Mouse (Mus musculus) gastrocnemius, postnatal 25 days (tissue): ENCODE results near the gene Derl3. TPM values are rescaled to one million over a fixed set of nuclear protein-coding genes. Genes with fewer than 3 reads are reported as not detected.

Experiments used
- DNase-seq: peaks from one replicate; pipeline ENCODE4 v3.0.0; 2022
- total RNA-seq, 2 experiments: library from RNA; stranded (reverse); gene quantifications; 1 replicate in 1 of 2; 2 replicates in 1 of 2; pipeline ENCODE4 v1.2.3; 2021

Gene Derl3
- total RNA-seq, 2 experiments from 2014 or later, result not detected

- DNase-seq, result no peak
These were observed 22.3 kb downstream of the Derl3 start for GRCm38 (mm10) chr10:75915557-75915956.

- DNase-seq, result no peak
These were observed 23.6 kb downstream of the Derl3 start for GRCm38 (mm10) chr10:75916840-75917239.

GRCm38 (mm10) chr10:75919026-75919425, 25.8 kb downstream of the Derl3 start:
- DNase-seq, result no peak

DNA sequence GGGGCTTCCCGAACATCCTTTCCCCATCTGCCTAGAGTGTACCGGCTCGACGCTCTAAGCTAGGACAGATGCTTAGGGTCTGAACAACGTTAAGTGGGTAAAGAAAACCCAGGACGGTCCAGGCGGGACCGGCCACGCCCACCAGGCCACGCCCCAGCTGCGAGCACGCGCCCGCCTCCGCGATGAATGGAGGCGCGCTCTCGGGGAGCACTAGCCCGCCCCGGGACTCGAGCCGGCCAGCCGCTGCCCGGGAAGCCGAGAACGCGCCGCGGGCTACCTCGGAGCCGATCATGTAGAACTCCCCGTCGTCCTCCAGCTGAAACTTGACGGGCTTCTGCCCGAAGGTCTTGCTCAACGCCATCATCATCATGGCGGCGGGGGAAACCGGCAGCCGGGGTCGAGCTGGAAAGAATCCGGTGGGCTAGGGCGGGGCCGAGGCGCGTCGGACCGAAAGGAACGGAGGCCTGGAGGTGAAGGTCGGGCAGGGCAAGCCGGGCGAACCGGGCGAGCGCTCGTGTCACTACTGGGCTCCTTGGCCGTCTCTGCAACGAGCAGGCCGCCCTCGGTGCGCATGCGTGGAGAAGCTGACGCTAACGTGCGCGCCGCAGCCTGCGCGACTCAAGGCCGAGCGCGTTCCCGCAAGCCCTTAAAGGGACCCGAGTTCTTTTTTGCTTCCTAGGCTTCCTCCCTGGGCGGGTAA, 28.0 kb downstream of the Derl3 start, which contains the start of gene Smarcb1:
Gene Smarcb1 (minus strand): TSS at position 592 of the 700 bp plus-strand sequence.
- peak; percentile 92 for DNase-seq

DNA sequence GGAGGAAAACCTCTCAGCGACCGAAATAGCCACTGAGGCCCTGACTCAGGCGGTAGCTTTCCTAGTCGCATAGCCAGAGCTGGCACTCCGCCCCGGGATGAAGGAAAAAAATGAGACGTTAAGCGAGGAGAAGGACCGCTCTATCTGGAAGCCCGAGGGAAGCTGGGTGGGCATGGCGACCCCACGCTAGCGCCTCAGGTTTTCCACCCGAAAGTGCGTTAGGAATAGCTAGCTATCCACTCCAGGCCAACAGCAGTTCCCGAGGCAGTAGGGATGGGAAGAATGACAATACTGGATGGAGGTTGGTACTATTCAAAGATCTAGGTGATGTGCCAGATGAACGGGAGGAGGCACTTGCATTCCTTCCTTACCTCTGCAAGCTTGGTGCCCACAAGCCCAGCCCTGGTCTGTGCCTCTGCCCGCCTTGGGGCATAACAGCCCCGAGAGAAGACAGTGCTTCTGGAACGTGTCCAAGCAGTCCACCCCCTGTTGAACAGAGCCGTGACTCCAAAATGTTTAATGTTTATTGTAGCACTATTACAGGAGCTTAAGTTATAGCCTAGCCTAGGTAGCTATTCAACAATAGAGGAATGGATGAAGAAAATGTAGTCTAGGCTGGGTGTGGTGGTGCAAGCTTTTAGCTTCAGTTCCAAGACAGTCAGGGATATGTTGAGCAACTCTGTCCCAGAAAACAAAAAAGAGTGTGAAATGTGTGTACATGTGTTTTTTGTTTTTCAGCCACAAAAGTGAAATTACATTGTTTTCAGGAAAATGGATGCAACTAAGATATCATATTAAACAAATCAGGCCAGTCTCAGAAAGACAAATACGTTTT, 28.7 kb downstream of the Derl3 start:
- DNase-seq, result no peak

- DNase-seq, result no peak
These were observed 31.1 kb downstream of the Derl3 start for GRCm38 (mm10) chr10:75924324-75924723.

DNA sequence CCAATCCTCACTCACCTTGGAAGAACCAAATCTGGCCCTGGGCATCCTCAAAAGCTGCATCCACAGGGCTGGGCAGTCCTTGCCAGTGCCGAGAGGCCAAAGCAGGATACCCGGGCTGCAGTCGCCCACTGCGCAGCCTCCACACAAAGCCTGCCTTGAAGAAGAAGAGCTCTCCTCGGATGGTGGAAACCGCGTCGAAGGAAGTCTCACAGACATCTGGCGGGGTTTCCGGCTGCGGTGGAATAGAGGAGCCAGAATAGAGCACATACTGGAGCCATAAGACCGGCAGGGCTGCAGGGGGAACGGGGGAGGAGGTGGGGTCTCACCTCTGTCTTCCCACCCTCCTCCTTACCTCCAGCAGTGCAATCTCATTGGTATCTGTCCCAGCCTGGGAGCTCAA, 33.2 kb downstream of the Derl3 start:
- no peak for DNase-seq

GRCm38 (mm10) chr10:75930304-75930703, 37.1 kb downstream of the Derl3 start:
- DNase-seq, result no peak

DNA sequence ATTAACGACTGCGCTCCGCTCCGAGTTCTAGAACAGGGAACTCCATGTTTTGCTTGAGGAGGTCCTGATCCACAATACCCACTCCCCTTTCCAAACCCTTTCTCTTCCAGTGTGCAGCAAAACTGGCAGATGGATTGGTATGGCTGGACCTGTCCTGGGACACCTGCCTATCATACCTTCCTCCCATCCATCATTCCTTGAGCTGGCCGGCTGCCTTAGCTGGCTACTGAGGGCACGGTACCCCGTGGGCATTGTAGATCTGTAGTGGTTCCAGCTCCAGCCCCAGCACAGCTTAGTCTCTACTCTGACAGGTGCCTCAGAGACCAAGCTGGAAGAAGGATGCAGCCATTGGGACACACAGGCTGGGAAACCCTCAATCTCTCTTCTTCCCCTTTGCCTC, 38.1 kb downstream of the Derl3 start:
- no peak for DNase-seq

DNA sequence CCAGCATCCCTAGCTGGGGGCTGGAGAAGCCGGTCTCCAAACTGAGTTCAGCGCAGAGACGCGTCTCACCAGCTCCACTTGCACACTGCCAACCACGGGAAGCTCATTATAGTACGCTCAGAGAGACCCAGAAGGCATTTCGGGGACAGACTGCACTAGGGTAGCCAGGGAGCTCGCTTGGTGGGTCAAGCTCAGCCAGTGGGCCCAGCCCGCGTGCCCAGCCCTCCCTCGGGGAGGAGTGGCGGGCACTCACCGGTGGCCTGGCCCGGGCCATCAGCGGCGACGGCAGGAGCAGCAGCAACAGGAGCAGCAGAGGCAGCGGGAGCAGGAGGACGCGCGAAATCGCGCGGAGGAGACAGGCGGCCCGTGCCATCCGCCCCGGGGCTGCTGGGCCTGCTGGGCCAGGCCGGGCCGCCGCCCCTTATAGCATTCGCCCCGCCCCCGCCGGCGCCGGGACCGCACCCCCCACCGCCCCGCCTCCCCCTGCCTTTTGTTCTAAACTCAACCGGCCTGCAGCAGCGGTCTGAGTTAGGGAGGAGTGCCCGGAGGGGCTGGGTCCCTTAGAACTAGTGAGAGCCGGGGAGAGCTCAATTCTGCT, 39.0 kb downstream of the Derl3 start:
- DNase-seq, result peak; percentile 58

- no peak for DNase-seq
These were observed 39.7 kb downstream of the Derl3 start, which contains the start of gene Chchd10 for GRCm38 (mm10) chr10:75932891-75933290. Gene Chchd10, plus strand, starts transcription at chr10:75933130.

- no peak for DNase-seq
These were observed 41.8 kb downstream of the Derl3 start for GRCm38 (mm10) chr10:75934991-75935390.

GRCm38 (mm10) chr10:75935680-75936541, 42.7 kb downstream of the Derl3 start, which contains the start of gene Mmp11:
Gene Mmp11, minus strand, starts transcription at chr10:75936496.
- peak; percentile 85 for DNase-seq

DNA sequence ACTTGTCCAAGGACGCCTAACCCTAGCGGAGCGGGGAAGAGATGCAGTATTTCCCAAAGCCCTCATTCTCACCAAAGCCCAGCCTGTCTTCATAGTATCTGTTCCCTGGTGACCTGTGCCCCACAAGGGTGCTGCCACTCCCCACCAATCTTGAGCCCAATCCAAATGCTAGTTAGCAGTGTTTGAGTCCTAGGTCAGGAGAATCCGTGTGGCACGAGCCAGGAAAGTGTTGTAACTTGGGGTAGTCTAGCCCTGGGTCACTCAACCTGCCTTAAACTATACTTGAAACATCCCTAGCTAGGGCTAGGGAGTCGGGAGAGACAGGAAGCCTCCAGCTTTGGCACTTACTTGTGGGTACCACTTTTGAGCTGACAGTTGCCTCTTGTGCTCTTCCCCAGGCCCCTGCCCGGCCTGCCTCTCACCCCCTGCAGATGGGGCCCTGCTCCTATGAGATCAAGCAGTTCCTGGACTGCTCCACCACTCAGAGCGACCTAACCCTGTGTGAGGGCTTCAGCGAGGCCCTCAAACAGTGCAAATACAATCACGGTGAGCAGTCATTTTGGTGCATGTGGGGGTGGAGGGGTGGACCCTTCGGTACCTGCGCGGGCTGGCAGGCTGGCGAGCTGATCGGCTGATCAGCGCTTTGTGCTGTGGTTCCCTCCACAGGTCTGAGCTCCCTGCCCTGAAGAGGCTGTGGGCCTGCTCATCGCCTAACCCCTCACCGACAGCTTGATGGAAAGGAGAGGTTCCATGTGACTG, 43.9 kb downstream of the Derl3 start:
- no peak for DNase-seq

- DNase-seq, result peak; percentile 26
These were observed 44.8 kb downstream of the Derl3 start for GRCm38 (mm10) chr10:75937851-75938643.

DNA sequence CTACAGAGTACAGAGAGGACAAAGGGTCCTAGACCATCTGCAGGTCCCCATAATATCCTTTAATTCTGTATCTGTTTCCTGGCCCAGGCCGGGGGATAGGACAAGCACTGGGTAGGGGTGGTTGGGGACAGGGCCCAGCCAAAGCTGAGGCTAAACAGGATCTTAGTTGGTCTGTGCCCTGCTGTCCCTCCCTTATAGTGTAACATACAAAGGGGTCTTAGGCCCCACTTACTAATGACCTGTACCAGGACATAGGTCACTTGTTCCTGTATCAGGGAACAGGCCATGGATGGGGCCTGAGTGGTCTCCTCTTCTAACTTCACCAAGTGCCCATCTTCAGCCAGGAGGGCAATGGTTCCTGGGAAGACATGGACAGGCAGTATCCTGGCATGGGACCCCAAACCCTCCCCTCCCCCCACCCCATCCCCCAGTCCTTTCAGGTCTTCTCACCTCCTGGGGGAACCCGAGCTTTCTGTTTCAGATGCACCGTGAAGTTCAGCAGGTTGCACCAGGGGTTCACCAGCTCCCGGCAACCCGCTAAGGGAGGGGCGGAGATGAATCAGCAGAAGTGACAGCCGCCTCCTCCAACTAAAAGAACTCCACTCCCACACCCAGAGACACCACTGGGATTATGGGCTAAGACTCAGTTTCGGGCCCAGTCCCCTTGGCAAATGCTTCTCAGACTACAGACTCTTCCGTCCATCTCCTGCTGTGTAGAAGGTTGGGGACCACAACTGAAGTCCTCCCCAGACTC, 46.4 kb downstream of the Derl3 start:
- no peak for DNase-seq

- no peak for DNase-seq
These were observed 47.3 kb downstream of the Derl3 start, which contains the start of gene Gm867 for GRCm38 (mm10) chr10:75940520-75940919. Gene Gm867, minus strand, starts transcription at chr10:75940672.

GRCm38 (mm10) chr10:75941042-75941824, 48.0 kb downstream of the Derl3 start:
- DNase-seq, result no peak
